Mouse (Mus musculus): ENCODE results near the gene Htra1.

- TF ChIP-seq POLR2A (IDR thresholded peaks at IDR 0.05; ENCODE audit: low read depth, low read length) = no peak
- no peak for TF ChIP-seq CTCF (conservative IDR thresholded peaks at IDR 0.05; ENCODE audit: insufficient read depth, insufficient read length, low read depth, low read length)
Measured at GRCm38 (mm10) chr7:130976305-130976935, 40.5 kb downstream of the Htra1 start.
